Mouse (Mus musculus) brain, embryonic 14.5 days (tissue): ENCODE measurements around the gene Atxn7l3. TPM values are rescaled to one million over a fixed set of nuclear protein-coding genes. Genes with fewer than 3 reads are reported as not detected.

Source experiments
- DNase-seq: peaks from one replicate; pipeline ENCODE4 v3.0.0-alpha.2; 2011; ENCODE audit warnings: low read depth
- CTCF ChIP-seq: fragments of 200-500 bp; IDR thresholded peaks from 2 replicates; pipeline ENCODE4 v1.5.1; 2012; ENCODE audit warnings: inconsistent platforms, mild to moderate bottlenecking, moderate library complexity, borderline replicate concordance; ENCODE audit not compliant: insufficient read depth, insufficient read length; ENCODE audit errors: extremely low read depth
- POLR2A ChIP-seq: fragments of 200-500 bp; IDR thresholded peaks from 2 replicates; pipeline ENCODE4 v1.6.1; 2012; ENCODE audit warnings: mild to moderate bottlenecking, inconsistent platforms, borderline replicate concordance; ENCODE audit not compliant: poor library complexity, insufficient read depth, insufficient read length, severe bottlenecking; ENCODE audit errors: extremely low read depth
- polyA plus RNA-seq: library from polyadenylated mRNA; depleted of rRNA; stranded (reverse); fragments of >200 nt; gene quantifications from 2 replicates; pipeline ENCODE4 v1.2.3, GENCODE M21; 2012

Atxn7l3 gene
- polyA plus RNA-seq, 1 experiment = 130 TPM

DNA sequence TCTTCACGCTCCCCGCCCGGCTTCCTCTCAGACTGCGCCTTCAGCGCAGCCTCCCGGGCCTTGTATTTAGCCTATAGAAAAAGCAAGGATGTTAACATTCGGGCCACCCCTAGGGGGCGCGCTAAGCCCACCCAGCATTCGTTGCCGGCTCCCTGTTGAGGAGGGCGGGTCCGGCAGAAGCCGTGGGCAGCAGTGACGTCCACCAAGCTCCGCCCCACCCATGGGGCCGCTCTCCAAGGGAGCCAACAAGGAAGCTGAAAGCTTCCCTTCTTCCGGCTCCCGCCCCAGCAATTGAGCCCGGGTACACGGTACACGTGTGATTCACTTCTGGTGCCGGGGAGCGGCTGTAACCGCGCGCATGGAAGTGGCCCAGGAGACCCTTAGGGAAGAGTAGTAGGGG is 12.5 kb upstream of the Atxn7l3 start:
- peak; percentile 97 for TF ChIP-seq CTCF
- no peak for TF ChIP-seq POLR2A
- peak; percentile 98 for DNase-seq

DNA sequence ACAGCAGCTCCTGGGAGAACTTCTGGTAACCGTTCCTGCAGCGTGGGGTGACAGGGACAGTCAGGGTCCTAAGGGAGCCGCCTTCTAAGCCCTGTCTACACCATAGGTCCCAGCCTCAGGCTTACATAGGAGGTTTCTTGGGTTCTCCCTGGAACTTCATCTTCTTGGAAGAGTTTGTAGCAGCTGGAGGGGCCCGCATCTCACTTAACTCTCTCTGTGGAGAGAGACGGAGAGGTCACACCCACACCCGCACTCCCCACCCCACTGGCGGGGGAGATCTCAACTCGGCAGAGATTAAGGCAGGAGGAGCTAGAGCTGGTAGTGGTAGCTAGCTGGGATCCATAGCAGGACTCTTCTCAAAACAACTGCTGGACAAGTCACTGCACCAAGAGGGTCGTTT is 11.7 kb upstream of the Atxn7l3 start:
- no peak for TF ChIP-seq CTCF
- no peak for TF ChIP-seq POLR2A
- no peak for DNase-seq

DNA sequence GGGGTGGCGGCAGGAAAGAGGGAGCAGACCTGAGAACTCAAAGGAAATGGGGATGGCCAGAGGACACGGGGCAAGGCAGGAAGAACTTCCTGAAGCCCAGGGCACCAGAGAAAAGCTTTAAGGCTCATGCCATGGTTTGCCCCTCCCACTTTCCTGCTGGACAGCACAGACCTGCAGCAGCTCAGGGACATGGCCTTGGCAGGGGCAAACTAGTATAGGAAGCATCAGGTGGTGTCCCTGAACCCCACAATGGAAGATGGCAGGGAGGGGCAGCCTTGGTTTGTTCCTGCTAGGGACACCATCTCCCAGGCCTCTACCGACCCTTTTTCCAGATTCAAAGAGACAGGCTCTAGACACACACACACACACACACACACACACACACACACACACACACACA is 8.9 kb upstream of the Atxn7l3 start:
- no peak for DNase-seq
- TF ChIP-seq POLR2A (no peak), CTCF (no peak)

DNA sequence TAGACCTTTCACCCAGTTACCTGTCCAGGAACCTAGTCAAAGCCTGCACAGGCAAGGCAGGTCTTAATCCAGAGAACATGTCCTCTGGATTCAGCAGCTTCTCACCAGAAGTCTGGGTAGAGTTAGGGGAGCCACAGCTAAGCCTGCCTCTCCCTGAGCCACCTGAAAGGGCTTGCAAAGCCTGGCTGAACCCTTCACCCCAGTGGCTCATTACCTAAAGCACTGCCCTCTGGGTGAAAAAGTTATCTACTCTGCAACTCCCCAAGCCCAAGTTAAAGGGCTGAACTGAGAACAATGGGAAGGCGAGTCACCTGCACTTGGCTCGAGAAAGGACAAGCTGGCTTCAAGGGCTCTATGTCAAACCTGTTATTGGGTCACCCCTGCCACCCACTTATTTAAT is 7.7 kb upstream of the Atxn7l3 start:
- no peak for TF ChIP-seq POLR2A
- no peak for TF ChIP-seq CTCF
- no peak for DNase-seq

DNA sequence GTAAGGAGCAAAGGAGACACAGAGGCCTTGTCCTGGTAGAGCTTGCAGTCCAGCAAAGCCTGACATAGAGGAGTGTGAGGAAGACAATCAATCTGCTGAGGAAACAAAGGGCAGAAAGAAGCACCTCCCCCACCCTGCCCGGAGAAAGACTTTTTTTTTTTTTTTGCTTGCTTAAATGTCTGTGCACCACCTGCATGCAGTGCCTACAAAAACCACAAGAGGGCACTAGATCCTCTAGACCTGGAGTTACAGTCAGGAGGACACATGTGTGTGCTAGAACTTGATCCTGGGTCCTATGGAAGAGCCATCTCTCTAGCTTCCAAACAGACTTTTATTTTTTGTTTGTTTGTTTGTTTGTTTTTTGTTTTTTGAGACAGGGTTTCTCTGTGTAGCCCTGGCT is 3.4 kb upstream of the Atxn7l3 start:
- DNase-seq = peak; percentile 70
- peak; percentile 55; the same call in 1 of the 2 replicates for TF ChIP-seq CTCF
- TF ChIP-seq POLR2A = no peak

DNA sequence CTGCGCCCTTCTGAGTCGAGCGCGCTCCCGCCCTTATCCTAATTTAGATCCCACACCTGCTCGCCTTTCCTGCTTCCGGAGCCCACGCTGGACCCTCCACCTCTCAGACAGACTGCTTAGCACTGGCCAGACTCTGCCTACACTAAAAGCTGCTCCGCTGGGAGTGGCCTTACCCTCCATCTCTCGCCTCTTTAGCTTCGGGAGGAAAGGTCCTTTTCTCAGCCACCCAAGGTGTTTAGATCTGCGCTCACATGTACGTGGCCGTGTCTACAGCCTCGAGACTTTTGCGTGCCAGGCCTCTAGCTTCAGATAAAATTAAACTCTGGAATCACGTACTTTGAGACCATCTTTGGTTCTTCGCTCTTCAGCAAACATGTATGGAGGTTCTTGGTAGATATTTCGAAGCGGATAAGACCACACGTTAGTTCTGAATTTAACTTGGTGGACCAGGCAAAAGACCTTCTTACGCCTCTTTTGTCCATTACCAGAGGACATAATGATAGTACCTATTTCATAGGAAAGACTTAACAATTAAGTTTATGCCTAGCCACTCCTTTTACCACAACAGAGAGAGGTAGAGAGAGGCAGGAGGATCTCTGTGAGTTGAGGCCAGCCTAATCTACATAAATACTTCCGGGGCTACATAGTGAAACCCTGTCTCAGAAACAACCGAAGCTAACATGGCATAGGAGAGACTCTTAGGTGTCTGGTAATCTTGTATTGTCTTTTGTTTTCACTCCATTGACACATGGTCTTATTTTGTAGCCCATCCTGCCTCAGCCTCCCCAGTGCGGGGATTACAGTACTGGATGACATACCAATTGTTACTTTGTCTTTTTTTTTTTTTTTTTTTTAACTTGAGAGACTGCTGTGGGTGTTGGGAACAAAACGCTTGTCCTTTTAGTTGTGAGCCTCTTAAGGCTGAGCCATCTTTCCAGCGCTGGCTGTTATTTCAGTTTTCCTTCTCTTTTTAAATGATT is 1.4 kb upstream of the Atxn7l3 start:
- DNase-seq = no peak
- no peak for TF ChIP-seq POLR2A
- no peak for TF ChIP-seq CTCF

DNA sequence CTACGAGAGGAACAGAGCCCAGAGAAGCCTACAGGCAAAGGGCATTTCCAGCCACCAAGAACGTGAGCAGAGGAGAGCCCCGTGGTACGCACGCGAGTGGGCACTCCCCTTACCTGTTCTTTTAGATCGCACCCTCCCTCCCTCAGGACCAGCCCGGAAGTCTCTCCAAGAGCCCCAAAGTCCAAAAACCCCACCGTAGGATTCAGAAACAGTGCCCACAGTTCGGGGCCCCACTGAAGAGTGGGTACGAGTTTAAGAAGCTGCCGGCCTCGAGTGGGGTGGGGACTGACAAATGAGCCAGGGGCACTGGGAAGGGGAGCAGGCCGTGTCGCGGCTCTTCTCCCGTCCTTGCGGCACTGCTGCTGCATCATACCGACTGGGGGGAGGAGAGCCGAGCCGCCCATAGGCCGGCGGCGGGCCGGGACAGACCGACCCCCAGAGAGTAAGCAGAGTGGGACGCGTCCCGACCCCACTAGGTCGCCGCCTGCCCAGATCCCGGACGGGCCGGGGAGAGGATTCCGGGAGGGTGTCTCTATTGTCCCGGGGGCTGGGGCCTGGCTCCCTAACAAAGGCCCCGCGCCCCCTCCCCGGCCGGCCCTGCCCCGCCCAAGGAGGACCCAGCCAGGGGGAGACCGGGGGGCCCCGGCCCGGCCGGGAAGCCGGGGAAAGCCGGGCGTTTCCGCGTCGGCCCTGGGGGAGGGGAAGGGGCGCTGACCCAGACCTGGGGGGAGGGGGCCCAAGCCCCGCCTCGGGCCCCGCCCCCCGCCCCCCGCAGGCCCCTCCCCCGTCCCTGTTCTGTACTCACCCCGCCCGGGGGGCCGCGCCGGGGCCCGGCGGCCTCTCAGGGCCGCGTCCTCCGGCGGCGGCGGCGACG is 596 bp downstream of the Atxn7l3 start:
- DNase-seq = peak; percentile 78
- TF ChIP-seq POLR2A = peak; percentile 15; the same call in 1 of the 2 replicates
- TF ChIP-seq CTCF = no peak

DNA sequence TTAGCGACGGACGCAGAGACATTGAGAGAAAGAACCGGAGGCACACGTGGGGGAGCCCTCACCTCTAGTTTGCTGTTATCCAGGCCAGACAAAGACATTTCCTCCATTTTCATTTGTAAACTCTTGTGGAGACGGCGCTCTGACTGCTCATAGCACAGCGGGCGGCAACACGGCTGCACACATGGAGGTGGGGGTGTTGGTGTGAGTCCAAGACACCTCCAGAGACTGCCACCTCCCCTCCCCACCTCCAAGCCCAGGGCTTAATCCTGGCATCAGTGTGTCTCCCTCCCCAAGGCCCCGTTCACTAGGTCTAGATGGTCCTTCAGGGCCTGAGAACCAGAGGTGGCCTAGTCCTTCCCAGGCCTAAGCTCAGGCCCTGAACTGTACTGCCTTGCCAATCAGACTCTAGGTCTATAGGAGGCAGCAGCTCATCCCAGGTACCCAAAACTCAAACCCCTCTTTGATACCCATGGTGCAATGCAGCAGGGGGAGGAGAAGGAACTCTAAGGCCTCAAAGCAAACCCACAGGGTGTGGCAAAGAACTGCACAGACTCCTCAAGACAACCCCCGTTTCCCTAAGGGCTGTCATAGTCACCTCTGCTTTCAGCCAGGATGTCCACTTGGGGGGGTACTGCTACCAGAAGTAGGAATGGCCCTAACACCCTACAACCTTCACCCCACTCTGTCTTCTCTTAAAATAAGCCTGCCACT is 1.4 kb downstream of the Atxn7l3 start:
- TF ChIP-seq POLR2A (no peak), CTCF (no peak)
- peak; percentile 45 for DNase-seq

DNA sequence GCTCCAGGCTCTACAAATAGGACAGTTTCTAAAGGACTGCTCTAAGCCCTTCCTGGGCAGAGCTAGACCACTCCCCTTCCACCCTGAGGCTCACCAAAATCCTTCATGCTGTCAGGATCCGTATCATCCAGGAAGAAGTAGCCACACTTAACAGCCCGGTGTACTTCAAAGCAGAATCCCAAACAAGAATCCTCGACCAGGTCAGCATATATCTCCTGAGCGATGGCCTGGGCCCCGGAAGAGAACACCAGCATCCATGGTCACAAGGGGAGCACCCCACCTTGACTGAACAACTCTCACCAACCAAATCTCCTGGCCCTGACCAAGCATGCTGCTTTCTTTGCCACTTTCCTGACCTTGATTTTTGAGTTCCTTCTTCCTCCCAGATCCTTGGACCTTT is 2.0 kb downstream of the Atxn7l3 start:
- no peak for DNase-seq
- no peak for TF ChIP-seq POLR2A
- TF ChIP-seq CTCF = no peak

DNA sequence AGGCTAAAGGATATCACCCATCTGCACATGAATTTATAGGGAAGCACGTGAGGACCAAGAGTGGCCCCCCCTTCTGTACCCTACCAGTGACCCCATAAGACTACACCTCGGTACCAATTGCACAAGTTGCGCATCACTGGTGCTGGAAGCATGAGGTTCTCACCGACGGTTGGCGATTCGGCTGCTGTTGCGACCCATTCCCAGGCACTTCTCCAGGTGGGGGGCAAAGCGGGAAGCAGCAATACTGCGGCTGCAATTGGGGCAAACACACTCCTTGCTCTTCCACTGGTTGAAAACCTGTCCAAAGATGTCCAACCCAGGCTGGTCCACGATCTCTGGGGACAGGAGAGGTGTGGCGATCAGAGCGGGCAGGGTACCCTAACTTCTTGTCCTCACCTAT is 2.5 kb downstream of the Atxn7l3 start:
- DNase-seq = no peak
- TF ChIP-seq POLR2A = no peak
- no peak for TF ChIP-seq CTCF

DNA sequence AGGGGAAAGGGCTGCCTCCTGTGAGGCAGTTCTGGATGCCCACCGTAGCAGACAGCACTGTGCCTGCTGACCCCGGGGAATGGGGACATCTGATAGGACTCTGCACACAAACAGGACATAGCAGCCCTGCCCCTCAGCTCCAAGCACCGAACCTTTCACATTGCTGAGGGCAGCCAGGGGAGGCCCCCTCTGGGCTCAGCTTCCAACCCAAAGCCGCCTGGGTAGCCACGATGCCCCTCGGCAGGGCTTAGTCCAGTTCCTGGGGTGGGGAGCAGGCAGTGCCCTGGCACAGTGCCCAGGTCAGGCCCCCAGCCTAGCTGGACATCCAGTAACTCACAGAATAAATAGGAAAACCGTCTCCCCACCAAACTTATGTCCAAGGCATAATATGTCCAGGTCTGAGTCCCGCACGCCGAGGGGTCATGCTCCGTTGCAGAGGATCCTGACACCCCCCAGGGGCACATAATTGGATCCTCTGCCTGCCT is 5.3 kb downstream of the Atxn7l3 start:
- no peak for DNase-seq

DNA sequence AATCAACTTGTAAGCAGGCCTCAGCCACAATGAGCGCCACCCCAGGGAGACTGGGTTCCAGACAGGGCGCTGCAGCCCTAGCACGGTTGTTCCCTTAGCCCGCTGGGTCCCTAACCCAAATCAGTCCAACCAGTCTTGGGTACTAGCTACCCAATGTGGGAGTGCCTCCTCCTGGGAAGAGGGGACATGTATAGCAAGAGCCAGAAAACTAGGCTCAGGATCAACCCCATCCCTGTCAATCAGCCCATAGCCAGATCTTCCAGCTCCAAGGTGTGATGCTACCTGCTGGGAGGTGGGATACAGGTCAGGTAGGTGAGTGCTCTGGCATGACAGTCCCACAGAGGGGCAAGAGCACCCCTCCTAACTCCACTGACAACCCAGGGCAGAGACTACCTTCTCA is 6.3 kb downstream of the Atxn7l3 start:
- no peak for DNase-seq
- TF ChIP-seq POLR2A = no peak
- TF ChIP-seq CTCF = no peak

More for the DNA sequence above, 5.3 kb downstream of the Atxn7l3 start:
- TF ChIP-seq CTCF = no peak
- TF ChIP-seq POLR2A = no peak
